Mouse (Mus musculus): ENCODE results near the gene Mob3a. TPM values are rescaled to one million over a fixed set of nuclear protein-coding genes. Genes with fewer than 3 reads are reported as not detected.

Gene Mob3a
- polyA plus RNA-seq, 1 experiment from 2014 or later: 47.9 TPM

DNA sequence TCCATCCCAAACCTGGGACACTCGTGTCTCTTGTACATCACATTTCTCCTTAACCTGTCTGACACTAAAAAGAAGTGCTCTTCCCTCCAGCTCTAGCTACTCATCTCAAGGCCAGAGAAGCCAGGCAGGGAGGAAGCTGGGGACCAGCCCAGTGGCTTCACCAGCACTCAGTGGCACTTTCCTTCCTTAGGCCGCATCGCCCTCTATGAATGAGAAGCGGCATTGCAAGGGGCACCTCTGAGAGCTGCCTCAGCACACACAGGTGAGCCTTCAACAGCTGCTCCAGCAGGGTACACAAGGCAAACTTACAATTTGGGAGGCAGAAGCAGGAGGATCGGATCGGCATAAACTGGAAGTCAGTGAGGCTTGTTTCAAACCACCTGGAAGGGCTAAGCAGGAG lies 17.6 kb downstream of the Mob3a start:
- Histone ChIP-seq H3K4me3 (no peak overlapping the region), H3K36me3 (ENCODE audit: poor library complexity, severe bottlenecking) (peaks cover 58% of the 10 kb centered on the region), H3K27me3 (no peaks in the 10 kb centered on the region), H3K4me1 (peaks cover 7% of the 10 kb centered on the region), H3K9me3 (replicated peaks) (no peaks in the 10 kb centered on the region), H3K4me2 (no peak overlapping the region), H3K9ac (no peak overlapping the region), H3K27ac (no peak overlapping the region)
- ATAC-seq: no peak
- WGBS: 50% methylated on average over 6 of the region's 6 CpGs

DNA sequence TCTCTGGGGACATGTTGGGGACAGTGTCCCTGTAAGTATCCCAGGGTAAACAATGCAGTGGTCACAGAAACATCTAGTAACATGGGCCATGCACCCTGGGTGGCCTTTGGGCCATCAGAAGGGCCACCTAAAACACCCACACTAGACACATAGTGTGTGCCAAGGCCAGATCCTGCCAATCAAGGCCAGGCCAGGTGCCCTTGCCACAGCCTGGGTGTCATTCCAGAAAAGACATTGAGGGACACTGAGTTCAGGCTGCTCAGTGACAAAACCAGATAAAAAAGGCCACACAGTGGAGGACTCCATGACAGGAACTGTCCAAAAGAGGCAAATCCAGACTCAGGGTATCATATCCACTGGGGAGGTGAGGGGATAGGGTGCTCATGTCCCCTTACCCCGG lies 18.1 kb downstream of the Mob3a start:
- Histone ChIP-seq H3K4me3 (no peak overlapping the region), H3K9me3 (replicated peaks) (no peaks in the 10 kb centered on the region), H3K27ac (no peak overlapping the region), H3K36me3 (ENCODE audit: poor library complexity, severe bottlenecking) (peaks cover 52% of the 10 kb centered on the region), H3K4me1 (peaks cover 13% of the 10 kb centered on the region), H3K4me2 (no peak overlapping the region), H3K27me3 (no peaks in the 10 kb centered on the region), H3K9ac (no peak overlapping the region)
- 96% methylated on average over 1 of the region's 1 CpGs for WGBS
- ATAC-seq: no peak

DNA sequence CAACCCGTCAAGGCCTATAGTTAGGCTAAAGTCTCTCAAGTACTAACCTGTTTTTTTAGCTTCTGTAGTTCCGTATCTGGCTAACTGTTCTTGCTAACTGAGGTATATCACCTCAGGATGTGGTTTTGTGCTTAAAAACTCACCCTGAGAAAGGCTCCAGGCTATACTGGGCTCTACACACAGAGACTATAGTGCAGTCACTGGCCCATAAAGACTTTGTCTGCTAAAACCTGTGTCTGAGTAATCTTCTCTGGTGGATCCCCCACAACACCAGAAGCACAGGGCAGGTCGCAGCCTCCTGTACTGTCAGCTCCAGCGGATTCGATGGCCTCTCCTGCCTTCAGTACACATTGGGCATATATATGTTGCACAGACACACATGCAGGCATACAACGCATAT lies 19.8 kb downstream of the Mob3a start:
- H3K4me1 ChIP-seq: peaks cover 29% of the 10 kb centered on the region
- no peak for ATAC-seq
- no peak overlapping the region for H3K9ac ChIP-seq
- WGBS: 95% methylated on average over 6 of the region's 6 CpGs
- H3K27ac ChIP-seq: no peak overlapping the region
- H3K36me3 ChIP-seq (ENCODE audit: poor library complexity, severe bottlenecking): peaks cover 41% of the 10 kb centered on the region
- no peak overlapping the region for H3K4me3 ChIP-seq
- no peaks in the 10 kb centered on the region for H3K9me3 ChIP-seq (replicated peaks)
- no peaks in the 10 kb centered on the region for H3K27me3 ChIP-seq
- no peak overlapping the region for H3K4me2 ChIP-seq

DNA sequence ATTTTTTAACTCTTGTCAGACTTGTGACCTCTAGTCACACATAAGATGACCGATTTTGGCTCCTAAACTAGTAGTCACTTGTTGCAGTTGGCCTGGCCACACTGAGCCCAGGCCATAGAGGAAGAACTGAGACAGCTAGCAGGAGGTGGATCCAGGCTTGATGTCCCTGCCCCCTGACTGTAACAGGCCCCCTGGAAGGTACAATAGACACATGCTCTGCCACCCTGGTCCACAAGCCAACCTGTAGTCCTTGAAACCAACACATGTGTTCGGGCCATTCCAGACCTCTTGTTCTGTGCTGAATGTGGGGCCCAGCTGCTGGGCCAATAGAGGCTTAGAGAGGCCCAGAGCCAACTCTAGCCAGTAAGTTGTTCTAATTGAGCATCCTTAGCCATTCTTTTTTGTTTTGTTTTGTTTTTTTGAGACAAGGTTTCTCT lies 21.5 kb downstream of the Mob3a start:
- H3K36me3 ChIP-seq (ENCODE audit: poor library complexity, severe bottlenecking): peaks cover 23% of the 10 kb centered on the region
- ATAC-seq: no peak
- H3K4me2 ChIP-seq: no peak overlapping the region
- 75% methylated on average over 2 of the region's 2 CpGs for WGBS
- H3K4me3 ChIP-seq: no peak overlapping the region
- H3K4me1 ChIP-seq: peaks cover 33% of the 10 kb centered on the region
- no peak overlapping the region for H3K27ac ChIP-seq
- H3K9ac ChIP-seq: no peak overlapping the region
- no peaks in the 10 kb centered on the region for H3K9me3 ChIP-seq (replicated peaks)
- no peaks in the 10 kb centered on the region for H3K27me3 ChIP-seq

DNA sequence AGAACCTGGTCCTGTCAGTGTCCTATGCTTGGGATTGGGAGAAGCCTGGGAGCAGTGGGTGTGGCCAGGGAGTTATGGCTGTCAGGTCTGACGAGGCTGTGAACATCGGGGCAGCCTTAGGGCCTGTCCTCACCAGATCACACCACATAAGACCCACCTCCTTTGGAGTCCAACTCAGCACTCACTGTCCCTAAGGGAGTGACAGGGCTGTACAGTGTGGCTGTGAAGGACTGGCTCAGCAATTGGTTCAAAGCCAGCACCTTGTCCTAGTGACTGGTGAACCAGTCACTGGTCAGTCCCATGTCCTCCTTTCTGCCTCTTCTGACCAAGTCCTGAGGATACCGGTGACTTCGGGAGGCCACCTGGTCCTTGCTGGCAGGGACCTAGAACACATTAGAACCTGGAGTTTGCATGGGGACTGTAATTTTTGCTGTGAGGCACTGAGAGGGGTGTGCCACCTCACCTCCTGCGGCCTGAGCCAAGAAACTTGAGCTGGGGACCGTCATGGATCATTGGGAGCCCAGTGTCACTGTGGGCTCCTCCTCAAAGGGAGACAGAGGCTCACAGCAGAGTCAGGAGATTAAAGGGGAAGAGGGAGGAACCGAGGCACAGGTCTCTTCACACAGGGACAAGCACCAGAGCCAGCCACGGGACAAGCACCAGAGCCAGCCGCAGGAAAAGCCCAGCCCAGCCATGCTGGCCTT lies 22.1 kb downstream of the Mob3a start:
- H3K9ac ChIP-seq: peak overlapping the region; percentile 35; the same call in 1 of the 2 replicates
- peak overlapping the region; percentile 97; the same call in 1 of the 2 replicates for H3K27ac ChIP-seq
- peaks cover 18% of the 10 kb centered on the region; the same call in 1 of the 2 replicates for H3K36me3 ChIP-seq (ENCODE audit: poor library complexity, severe bottlenecking)
- no peaks in the 10 kb centered on the region for H3K9me3 ChIP-seq (replicated peaks)
- no peaks in the 10 kb centered on the region for H3K27me3 ChIP-seq
- no peak overlapping the region for H3K4me3 ChIP-seq
- no peak for ATAC-seq
- peaks cover 38% of the 10 kb centered on the region for H3K4me1 ChIP-seq
- H3K4me2 ChIP-seq: no peak overlapping the region
- WGBS: 71% methylated on average over 9 of the region's 9 CpGs

DNA sequence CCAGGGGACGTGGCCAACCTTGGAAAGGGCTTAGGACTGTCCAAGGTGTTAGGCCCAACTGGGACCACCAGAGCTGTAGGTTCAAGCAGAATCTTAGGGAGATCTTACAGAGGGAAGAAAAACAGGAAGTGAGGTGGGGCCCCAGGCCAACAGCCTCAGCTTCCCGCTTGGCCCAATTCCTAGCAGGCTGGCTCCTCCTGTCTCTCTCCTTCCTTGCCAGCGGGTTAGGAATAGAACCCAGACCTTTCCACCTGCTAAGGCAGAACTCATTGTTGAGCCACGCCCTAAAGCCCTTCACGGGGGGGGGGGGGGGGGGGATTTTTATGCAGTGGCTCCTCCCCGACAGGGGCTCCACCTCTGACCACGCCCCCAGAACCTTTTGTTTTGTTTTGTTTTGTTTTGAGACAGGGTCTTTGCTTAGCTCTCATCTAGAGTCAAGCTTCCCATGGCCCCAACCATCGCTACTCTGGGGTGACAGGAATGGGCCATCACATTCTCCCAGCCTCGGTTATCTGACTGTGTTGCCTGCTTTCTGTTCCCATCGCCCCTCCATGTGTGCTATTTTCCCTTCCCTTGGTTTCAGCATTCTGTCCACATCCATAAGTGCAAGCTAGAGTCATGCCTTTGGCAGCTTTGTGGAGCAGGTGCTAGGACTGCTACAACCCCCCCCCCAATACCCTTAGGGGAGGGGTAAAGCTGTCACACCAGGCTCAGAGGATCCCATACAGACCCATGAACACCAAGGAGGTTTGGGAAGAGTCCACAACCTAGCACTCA lies 23.0 kb downstream of the Mob3a start:
- H3K27me3 ChIP-seq: no peaks in the 10 kb centered on the region
- no peaks in the 10 kb centered on the region for H3K9me3 ChIP-seq (replicated peaks)
- H3K4me3 ChIP-seq: no peak overlapping the region
- H3K4me1 ChIP-seq: peaks cover 48% of the 10 kb centered on the region
- ATAC-seq: no peak
- WGBS: 46% methylated on average over 9 of the region's 10 CpGs
- peak overlapping the region; percentile 70 for H3K4me2 ChIP-seq
- H3K36me3 ChIP-seq (ENCODE audit: poor library complexity, severe bottlenecking): peaks cover 16% of the 10 kb centered on the region; the same call in 1 of the 2 replicates
- peak overlapping the region; percentile 97 for H3K27ac ChIP-seq
- H3K9ac ChIP-seq: peak overlapping the region; percentile 35; the same call in 1 of the 2 replicates

DNA sequence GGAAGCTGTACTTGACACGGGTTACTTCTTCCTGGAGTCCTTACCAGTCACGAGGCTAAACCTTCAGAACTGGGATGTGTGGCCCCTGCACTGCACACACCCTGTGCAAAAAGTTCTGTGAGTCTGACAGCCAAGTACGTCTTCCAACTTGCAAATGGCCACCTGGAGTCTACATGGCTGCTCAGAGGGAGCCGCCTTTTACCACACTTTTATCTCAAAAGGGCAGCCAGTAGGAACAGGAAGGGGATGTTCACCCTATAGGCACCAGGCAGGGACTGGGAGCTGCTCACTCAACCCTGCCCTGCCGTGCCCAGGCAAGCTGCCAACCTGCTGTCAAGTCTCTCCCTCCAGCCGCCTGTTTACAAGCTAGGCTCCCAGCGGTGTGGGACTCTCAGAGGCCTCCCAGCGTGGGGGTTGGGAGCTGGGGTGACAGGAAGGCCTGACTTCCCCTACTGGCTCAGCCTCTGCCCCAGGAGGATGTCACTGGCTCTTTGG lies 23.8 kb downstream of the Mob3a start, which contains the start of gene Mknk2:
Gene Mknk2, minus strand, starts transcription at position 171 of the 495 bp plus-strand sequence.
- H3K36me3 ChIP-seq (ENCODE audit: poor library complexity, severe bottlenecking): peaks cover 16% of the 10 kb centered on the region; the same call in 1 of the 2 replicates
- peak within 1 kb of the TSS; percentile 80 for H3K9ac ChIP-seq
- peak within 1 kb of the TSS; percentile 99 for H3K4me3 ChIP-seq
- H3K27ac ChIP-seq: peak within 1 kb of the TSS; percentile 97
- no peaks in the 10 kb centered on the region for H3K27me3 ChIP-seq
- H3K9me3 ChIP-seq (replicated peaks): no peaks in the 10 kb centered on the region
- WGBS: 19% methylated on average over 8 of the region's 8 CpGs
- peak; percentile 34; the same call in 1 of the 2 replicates for ATAC-seq
- H3K4me2 ChIP-seq: peak within 1 kb of the TSS; percentile 70
- H3K4me1 ChIP-seq: peaks cover 56% of the 10 kb centered on the region

DNA sequence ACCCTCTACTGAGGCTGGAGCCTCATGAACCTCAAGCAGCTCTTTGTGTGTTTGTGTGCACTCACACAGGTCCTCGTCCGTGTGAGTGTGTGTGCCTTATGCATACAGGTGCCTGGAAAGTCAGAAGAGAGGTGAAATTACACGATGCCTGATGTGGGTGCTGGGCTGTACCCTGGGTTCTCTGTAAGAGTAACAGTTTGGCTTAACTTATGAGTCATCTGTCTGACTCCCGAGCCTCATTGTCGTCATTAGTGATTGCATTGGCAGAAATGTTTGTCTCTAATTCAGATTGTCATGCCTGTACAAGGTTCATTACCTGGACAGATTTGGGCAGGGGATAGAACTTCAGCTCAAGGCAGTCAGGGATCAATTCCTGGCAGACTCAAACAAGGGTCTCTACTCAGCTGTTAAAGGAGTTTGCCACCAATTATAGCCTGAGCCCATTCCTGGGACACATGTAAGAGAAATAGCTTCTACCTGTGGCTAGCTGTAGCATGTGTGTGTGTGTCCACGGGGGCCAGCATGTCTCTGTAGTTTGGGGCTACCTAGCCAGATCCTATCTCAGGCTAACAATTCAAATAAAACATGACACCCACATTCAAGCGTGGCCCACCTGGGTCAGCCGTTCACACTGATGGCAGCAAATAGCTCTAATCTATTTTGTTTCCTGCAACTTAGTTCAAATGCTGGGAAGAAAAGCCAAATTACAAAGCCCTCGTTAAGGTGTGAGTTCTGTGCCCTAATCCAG lies 24.5 kb downstream of the Mob3a start:
- Histone ChIP-seq H3K4me2 (peak overlapping the region; percentile 70), H3K27ac (peak overlapping the region; percentile 97), H3K9ac (peak overlapping the region; percentile 80), H3K9me3 (replicated peaks) (no peaks in the 10 kb centered on the region), H3K4me3 (peak overlapping the region; percentile 99), H3K36me3 (ENCODE audit: poor library complexity, severe bottlenecking) (peaks cover 20% of the 10 kb centered on the region), H3K27me3 (no peaks in the 10 kb centered on the region), H3K4me1 (peaks cover 62% of the 10 kb centered on the region)
- 35% methylated on average over 9 of the region's 9 CpGs for WGBS
- ATAC-seq: no peak

DNA sequence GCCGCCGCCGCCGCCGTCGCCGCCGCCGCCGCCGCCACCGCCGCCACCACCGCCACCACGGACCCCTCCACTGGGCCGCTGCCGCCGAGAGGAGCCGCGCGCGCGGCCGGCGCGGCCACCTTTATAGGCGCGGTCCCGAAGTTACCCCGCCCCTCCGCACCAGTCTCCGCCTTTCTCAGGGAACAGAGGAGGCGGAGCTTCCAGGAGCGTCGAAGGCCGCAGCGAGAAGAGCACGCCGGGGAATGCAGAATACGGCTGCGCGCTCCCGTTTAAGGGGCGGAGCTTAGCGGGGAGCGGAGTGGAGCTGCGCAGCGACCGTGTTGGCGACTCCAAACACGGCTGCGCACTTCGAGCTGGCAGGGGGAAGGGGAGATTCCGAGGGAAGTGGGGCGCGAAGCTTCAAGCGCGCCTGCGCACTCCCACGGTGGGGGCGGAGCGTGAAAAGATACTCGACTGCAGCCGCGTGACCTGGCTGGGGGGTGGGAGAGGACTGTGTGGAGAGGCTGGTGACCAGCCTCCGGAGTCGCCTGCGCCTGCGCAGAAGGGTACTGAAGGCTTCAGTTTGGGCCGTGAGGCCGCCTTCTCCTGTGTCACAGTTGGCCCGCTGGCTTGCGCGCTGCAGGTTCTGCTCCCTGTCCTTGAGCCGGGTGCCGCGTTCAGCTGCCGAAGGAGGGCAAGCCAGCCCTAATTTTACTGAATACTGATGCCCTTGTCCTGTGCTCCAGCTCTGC lies 25.4 kb downstream of the Mob3a start:
- under 1% methylated on average over 53 of the region's 78 CpGs for WGBS
- peaks cover 65% of the 10 kb centered on the region for H3K4me1 ChIP-seq
- H3K9ac ChIP-seq: peak overlapping the region; percentile 99
- no peaks in the 10 kb centered on the region for H3K27me3 ChIP-seq
- H3K4me3 ChIP-seq: peak overlapping the region; percentile 99
- H3K36me3 ChIP-seq (ENCODE audit: poor library complexity, severe bottlenecking): peaks cover 30% of the 10 kb centered on the region
- H3K4me2 ChIP-seq: peak overlapping the region; percentile 84
- H3K9me3 ChIP-seq (replicated peaks): no peaks in the 10 kb centered on the region
- ATAC-seq: peak; percentile 91
- H3K27ac ChIP-seq: peak overlapping the region; percentile 97

DNA sequence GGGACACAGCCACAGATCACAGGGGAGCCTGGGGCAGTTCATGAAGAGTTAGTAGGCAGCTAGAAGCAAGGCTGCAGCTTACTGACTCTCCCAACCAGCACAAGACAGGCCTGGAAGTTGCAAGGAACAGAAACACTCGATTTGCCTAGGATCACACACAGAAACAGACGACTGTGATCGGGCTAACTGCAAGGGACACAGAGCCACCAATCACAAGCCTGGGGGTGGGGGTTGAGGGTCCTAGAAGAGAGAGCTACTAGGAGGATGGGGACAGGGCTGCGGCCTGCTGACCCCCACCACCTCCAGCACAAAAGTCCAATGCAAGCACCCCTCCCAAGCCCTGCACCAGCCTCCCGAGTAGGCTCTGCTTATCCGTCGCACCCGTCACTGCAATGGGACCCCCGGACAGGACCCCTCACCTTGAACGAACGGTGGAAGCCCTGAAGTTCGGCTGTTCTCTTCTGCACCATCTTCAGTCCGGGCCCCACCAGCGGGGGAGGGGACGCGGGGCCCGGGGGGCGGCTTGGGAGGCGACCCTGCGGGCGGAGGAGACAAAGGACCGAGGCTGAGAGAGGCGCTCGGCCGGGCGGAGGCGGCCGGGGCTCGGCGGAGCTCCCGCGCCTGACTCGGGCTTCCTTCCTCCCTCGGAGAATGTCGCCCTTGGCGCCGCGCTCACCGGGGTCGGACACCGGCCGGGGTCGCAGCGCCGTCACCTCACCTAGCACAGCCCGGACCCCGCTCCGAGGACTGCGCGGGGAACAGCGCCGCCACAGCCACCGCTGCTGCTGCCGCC lies 26.2 kb downstream of the Mob3a start:
- H3K27me3 ChIP-seq: no peaks in the 10 kb centered on the region
- H3K27ac ChIP-seq: peak overlapping the region; percentile 81
- H3K4me2 ChIP-seq: peak overlapping the region; percentile 84
- no peaks in the 10 kb centered on the region for H3K9me3 ChIP-seq (replicated peaks)
- under 1% methylated on average over 43 of the region's 54 CpGs for WGBS
- peak overlapping the region; percentile 99 for H3K4me3 ChIP-seq
- H3K9ac ChIP-seq: peak overlapping the region; percentile 99
- peaks cover 65% of the 10 kb centered on the region for H3K4me1 ChIP-seq
- H3K36me3 ChIP-seq (ENCODE audit: poor library complexity, severe bottlenecking): peaks cover 37% of the 10 kb centered on the region
- ATAC-seq: peak; percentile 33

Data from forebrain, embryonic 13.5 days (tissue).